Mouse (Mus musculus): ENCODE results near the gene Tmem167.

- TF ChIP-seq CTCF (IDR thresholded peaks at IDR 0.05; ENCODE audit: low read depth) (no peak), EP300 (IDR thresholded peaks at IDR 0.05; ENCODE audit: low read depth) (no peak)
Measured at GRCm38 (mm10) chr13:90039613-90040012, 49.3 kb upstream of the Tmem167 start.
